ENCODE assay signal across 8 mouse cellular contexts in the genomic region with DNA sequence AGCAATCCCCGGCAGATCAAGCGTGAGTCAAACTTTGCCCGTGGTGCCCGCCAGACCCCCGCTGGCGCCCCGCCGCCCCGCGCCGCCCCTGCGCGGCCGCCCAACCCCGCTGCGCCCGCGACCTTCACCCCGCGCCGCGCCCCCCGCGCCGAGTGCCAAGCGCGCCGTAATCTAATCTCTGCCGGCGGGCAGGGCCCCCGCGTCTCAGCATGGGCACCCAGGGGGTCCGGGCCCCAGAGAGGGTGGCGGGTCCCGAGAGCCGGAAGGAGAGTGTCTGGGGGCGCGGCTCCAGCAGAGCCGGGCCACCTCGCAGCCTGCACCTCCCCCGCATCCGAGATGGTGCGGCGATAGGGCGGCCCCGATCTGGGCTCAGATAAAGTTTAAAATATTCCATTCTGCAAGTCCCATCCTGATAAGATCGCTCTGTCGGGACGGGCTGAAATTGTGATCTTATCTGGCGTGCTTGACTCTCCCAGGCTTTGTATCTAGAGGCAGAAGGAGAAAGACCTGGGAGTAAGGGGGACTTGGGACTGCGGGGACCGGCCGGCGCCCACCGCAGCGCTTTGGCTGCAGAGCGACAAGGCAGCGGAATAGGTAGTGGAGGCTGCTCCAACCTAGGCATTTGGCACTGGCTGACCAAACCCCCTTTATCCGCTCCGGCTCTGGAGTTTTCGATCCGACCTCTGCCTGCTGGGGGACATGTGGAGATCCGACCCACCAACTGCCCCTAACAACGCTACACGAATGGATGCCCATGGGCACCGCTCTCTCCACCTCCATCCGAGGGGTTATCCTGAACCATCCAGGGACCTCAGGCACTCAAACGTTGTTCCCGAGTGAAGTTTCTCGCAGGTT. TPM values are rescaled to one million over a fixed set of nuclear protein-coding genes. Genes with fewer than 3 reads are reported as not detected.
A peak's percentile ranks its signal among the peaks of the same experiment; 100 is the strongest.
DNase-seq lines count a peak whose midpoint lies in the region; ATAC-seq and TF ChIP-seq lines count a peak whose summit lies in the region.

No protein-coding gene starts in this region.

- peak overlapping the region; percentile 89 for H3K4me3 ChIP-seq in gastrocnemius, adult 2 months
- H3K4me3 ChIP-seq in forebrain, embryonic 15.5 days = peak overlapping the region; percentile 69
- H3K4me3 ChIP-seq in lung, embryonic 14.5 days (ENCODE audit: low read depth, low read length) = peak overlapping the region; percentile 75
- H3K4me3 ChIP-seq in small intestine, adult 2 months (ENCODE audit: low read depth, low read length) = peak overlapping the region; percentile 85

- no peaks in the 10 kb centered on the region for H3K36me3 ChIP-seq in forebrain, embryonic 15.5 days
- H3K36me3 ChIP-seq in lung, embryonic 14.5 days (ENCODE audit: insufficient read depth) = no peaks in the 10 kb centered on the region
- H3K36me3 ChIP-seq in small intestine, adult 2 months (ENCODE audit: control insufficient read depth, insufficient read depth, low read length) = no peaks in the 10 kb centered on the region

- under 1% methylated on average over 70 of the region's 70 CpGs for WGBS in forebrain, embryonic 15.5 days
- WGBS in lung, embryonic 14.5 days = under 1% methylated on average over 67 of the region's 70 CpGs
- WGBS in small intestine, adult 2 months = under 1% methylated on average over 70 of the region's 70 CpGs

- H3K27me3 ChIP-seq in forebrain, embryonic 15.5 days = peaks cover 33% of the 10 kb centered on the region
- no peaks in the 10 kb centered on the region for H3K27me3 ChIP-seq in lung, embryonic 14.5 days (ENCODE audit: insufficient read depth, low read length)
- H3K27me3 ChIP-seq in small intestine, adult 2 months (ENCODE audit: control insufficient read depth, insufficient read depth, low read length) = no peaks in the 10 kb centered on the region

- no peaks in the 10 kb centered on the region for H3K9me3 ChIP-seq in forebrain, embryonic 15.5 days
- H3K9me3 ChIP-seq in lung, embryonic 14.5 days (ENCODE audit: low read depth, low read length) = no peaks in the 10 kb centered on the region

- no peak for TF ChIP-seq POLR2A in small intestine, adult 2 months (IDR thresholded peaks at IDR 0.05; ENCODE audit: low read depth, low read length)

- peak overlapping the region; percentile 50 for H3K9ac ChIP-seq in forebrain, embryonic 15.5 days (replicated peaks)
- peak overlapping the region; percentile 80 for H3K9ac ChIP-seq in lung, embryonic 14.5 days

- DNase-seq in gastrocnemius, adult 2 months = peak; percentile 56
- no peak for DNase-seq in gastrocnemius, adult 18-20 months (ENCODE audit: low spot score)
- DNase-seq in adrenal gland, postnatal 10 days = peak; percentile 51
- peak; percentile 41 for DNase-seq in kidney, adult 11 months
- DNase-seq in lung, embryonic 14.5 days = peak; percentile 33
- DNase-seq in right cerebral cortex, postnatal 4 days = no peak

- TF ChIP-seq CTCF in gastrocnemius, adult 2 months (IDR thresholded peaks at IDR 0.05) = no peak
- TF ChIP-seq CTCF in lung, embryonic 14.5 days (IDR thresholded peaks at IDR 0.05; ENCODE audit: low read depth) = no peak
- TF ChIP-seq CTCF in small intestine, adult 2 months (IDR thresholded peaks at IDR 0.05; ENCODE audit: extremely low read depth, insufficient read length, insufficient replicate concordance, low read depth, low read length) = no peak

- peak overlapping the region; percentile 100 for H3K4me2 ChIP-seq in forebrain, embryonic 15.5 days (replicated peaks)
- H3K4me2 ChIP-seq in lung, embryonic 14.5 days = peak overlapping the region; percentile 97

- ATAC-seq in forebrain, embryonic 15.5 days (replicated peaks) = no peak
- ATAC-seq in lung, embryonic 14.5 days (ENCODE audit: insufficient read depth) = no peak

- peak overlapping the region; percentile 76 for H3K27ac ChIP-seq in gastrocnemius, adult 2 months
- no peak overlapping the region for H3K27ac ChIP-seq in forebrain, embryonic 15.5 days (replicated peaks)
- H3K27ac ChIP-seq in lung, embryonic 14.5 days (ENCODE audit: low read depth) = peak overlapping the region; percentile 58
- peak overlapping the region; percentile 61 for H3K27ac ChIP-seq in small intestine, adult 2 months (ENCODE audit: insufficient read depth, low read depth, low read length)

- H3K4me1 ChIP-seq in forebrain, embryonic 15.5 days = peaks cover 27% of the 10 kb centered on the region
- peaks cover 21% of the 10 kb centered on the region for H3K4me1 ChIP-seq in lung, embryonic 14.5 days (ENCODE audit: insufficient read depth)
- H3K4me1 ChIP-seq in small intestine, adult 2 months (ENCODE audit: control insufficient read depth, insufficient read depth, insufficient read length, low read length) = peaks cover 30% of the 10 kb centered on the region

- intact Hi-C loops in gastrocnemius, adult 2 months (cut with DNase I) = loop anchor here (2.0 kb wide), 1 partner anchor 50 kb away; no protein-coding TSS in a partner anchor

RNA-seq across cellular contexts. Expression of a gene that starts 0.8 kb away (rescaled TPM):
- total RNA-seq in gastrocnemius, adult 2 months (2021) = 1 to 10 TPM; 6.6 to 8.8 TPM
- total RNA-seq in gastrocnemius, adult 18-20 months (2021) = 1 to 10 TPM; 6.6 to 7.5 TPM
- 10 to 100 TPM; 27.2 to 29.0 TPM for total RNA-seq in adrenal gland, postnatal 10 days (2021)
- polyA plus RNA-seq in forebrain, embryonic 15.5 days (2015; fragmentation: Nextera tagmentation; extraction: Ambion mirVana) = 0.89 and 0.92 TPM in 2 replicates
- polyA plus RNA-seq in lung, embryonic 14.5 days (2014; fragmentation: Nextera tagmentation; extraction: Ambion mirVana) = 2.7 and 2.9 TPM in 2 replicates
- 153 and 187 TPM in 2 replicates for polyA plus RNA-seq in small intestine, adult 2 months (2012; rRNA removed)

Comparison
In these comparisons a context has a peak if more than half of its experiments do, and no peak if none do; other contexts are left out.
1. DNase-seq: peak in gastrocnemius, adult 2 months (single experiment), adrenal gland, postnatal 10 days (single experiment), kidney, adult 11 months (single experiment) and lung, embryonic 14.5 days (single experiment); none in gastrocnemius, adult 18-20 months (single experiment) and right cerebral cortex, postnatal 4 days (single experiment).
2. Peak in every context shown above with its lines, with median percentiles within 50 percentile points of each other: H3K4me3 ChIP-seq.